8 mouse cellular contexts compared by ENCODE assay signal in the genomic region with DNA sequence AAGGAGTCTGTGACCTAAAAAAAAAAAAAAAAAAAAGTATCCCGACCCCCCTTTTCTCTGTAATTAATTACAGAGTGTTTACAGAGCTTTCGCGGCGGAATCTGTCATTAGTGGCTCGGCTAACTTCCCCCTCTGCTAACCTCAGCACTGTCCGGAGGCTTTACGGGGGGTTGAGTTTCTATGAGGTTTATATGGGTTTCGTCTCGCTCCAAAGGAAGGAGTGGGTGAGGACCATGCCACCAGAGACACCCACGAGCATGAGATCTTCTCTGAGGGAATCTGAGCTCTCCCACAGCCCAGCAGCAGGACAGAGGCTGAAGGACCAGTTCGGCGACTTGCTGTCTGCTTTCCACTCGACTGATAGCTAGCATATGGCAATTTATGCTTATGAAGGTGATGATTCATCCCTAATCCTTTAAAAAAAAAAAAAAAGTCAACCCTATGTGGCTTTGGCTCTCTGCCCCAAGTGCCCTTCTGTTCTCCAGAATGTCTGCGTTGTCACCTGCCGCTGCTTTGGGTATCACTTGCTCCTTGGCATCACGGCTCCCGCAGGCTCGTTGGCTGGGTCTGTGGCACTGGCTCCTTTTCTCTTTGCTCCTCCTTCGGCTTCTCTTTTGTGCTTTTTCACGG. TPM values are rescaled to one million over a fixed set of nuclear protein-coding genes. Genes with fewer than 3 reads are reported as not detected.
DNase-seq lines count a peak whose midpoint lies in the region; ATAC-seq and TF ChIP-seq lines count a peak whose summit lies in the region.

No protein-coding gene starts in this region.

- H3K9me3 ChIP-seq in midbrain, embryonic 13.5 days = no peaks in the 10 kb centered on the region
- no peaks in the 10 kb centered on the region for H3K9me3 ChIP-seq in midbrain, embryonic 10.5 days (replicated peaks)
- no peaks in the 10 kb centered on the region for H3K9me3 ChIP-seq in embryonic facial prominence, embryonic 13.5 days

- TF ChIP-seq POLR2A in brain, embryonic 14.5 days (IDR thresholded peaks at IDR 0.05; ENCODE audit: borderline replicate concordance, extremely low read depth, insufficient read depth, insufficient read length, poor library complexity, severe bottlenecking) = no peak

- H3K36me3 ChIP-seq in midbrain, embryonic 13.5 days = no peaks in the 10 kb centered on the region
- no peaks in the 10 kb centered on the region for H3K36me3 ChIP-seq in midbrain, embryonic 10.5 days
- no peaks in the 10 kb centered on the region for H3K36me3 ChIP-seq in embryonic facial prominence, embryonic 13.5 days

- no peak for DNase-seq in midbrain, embryonic 10.5 days (ENCODE audit: low spot score)
- DNase-seq in brain, embryonic 14.5 days (ENCODE audit: low read depth) = peak; percentile 79
- peak; percentile 4 to 18 for DNase-seq in left cerebral cortex, adult 8-10 months (ENCODE audit: low spot score in 2 of 2)
- DNase-seq in T-cell, adult 2 months (ENCODE audit: low spot score) = no peak
- DNase-seq in Muller cell, postnatal 12 days (ENCODE audit: inconsistent ontology term) = no peak

- H3K4me2 ChIP-seq in midbrain, embryonic 13.5 days (replicated peaks) = peak overlapping the region; percentile 22; the same call in 1 of the 2 replicates
- H3K4me2 ChIP-seq in embryonic facial prominence, embryonic 13.5 days = peak overlapping the region; percentile 48

- TF ChIP-seq CTCF in brain, embryonic 14.5 days (IDR thresholded peaks at IDR 0.05; ENCODE audit: borderline replicate concordance, extremely low read depth, insufficient read depth, insufficient read length) = no peak

- H3K27ac ChIP-seq in midbrain, embryonic 13.5 days = no peak overlapping the region
- no peak overlapping the region for H3K27ac ChIP-seq in midbrain, embryonic 10.5 days (replicated peaks)
- no peak overlapping the region for H3K27ac ChIP-seq in embryonic facial prominence, embryonic 13.5 days

- H3K4me1 ChIP-seq in midbrain, embryonic 13.5 days (replicated peaks) = no peaks in the 10 kb centered on the region
- H3K4me1 ChIP-seq in midbrain, embryonic 10.5 days = peaks cover 9% of the 10 kb centered on the region
- peaks cover 15% of the 10 kb centered on the region for H3K4me1 ChIP-seq in embryonic facial prominence, embryonic 13.5 days

- peaks cover 10% of the 10 kb centered on the region for H3K27me3 ChIP-seq in midbrain, embryonic 13.5 days
- peaks cover 24% of the 10 kb centered on the region for H3K27me3 ChIP-seq in midbrain, embryonic 10.5 days (ENCODE audit: low read depth, poor library complexity, severe bottlenecking)
- H3K27me3 ChIP-seq in embryonic facial prominence, embryonic 13.5 days = peaks cover 8% of the 10 kb centered on the region

- 46% methylated on average over 20 of the region's 20 CpGs for WGBS in midbrain, embryonic 13.5 days
- 39% methylated on average over 20 of the region's 20 CpGs for WGBS in midbrain, embryonic 10.5 days
- 7% methylated on average over 20 of the region's 20 CpGs for whole genome bisulfite sequencing in embryonic facial prominence, embryonic 13.5 days

- no peak overlapping the region for H3K9ac ChIP-seq in midbrain, embryonic 13.5 days (replicated peaks)
- no peak overlapping the region for H3K9ac ChIP-seq in embryonic facial prominence, embryonic 13.5 days

- H3K4me3 ChIP-seq in midbrain, embryonic 13.5 days (replicated peaks) = no peak overlapping the region
- no peak overlapping the region; the same call in 1 of the 2 replicates for H3K4me3 ChIP-seq in midbrain, embryonic 10.5 days
- H3K4me3 ChIP-seq in embryonic facial prominence, embryonic 13.5 days = peak overlapping the region; percentile 5; the same call in 1 of the 2 replicates

- ATAC-seq in midbrain, embryonic 13.5 days = no peak
- ATAC-seq in embryonic facial prominence, embryonic 13.5 days (ENCODE audit: insufficient number of reproducible peaks, insufficient read depth, low FRiP score, low TSS enrichment, low read depth) = no peak
- 0 out of 2 replicates have a peak, but pooled peaks have one; percentile 22 for ATAC-seq in monocyte, adult 5-6 weeks (replicated peaks; ENCODE audit: insufficient number of reproducible peaks, low FRiP score, low TSS enrichment, poor library complexity, severe bottlenecking)

RNA-seq across cellular contexts. Expression of a gene that starts 55.8 kb away (rescaled TPM):
- 53.7 and 54.5 TPM in 2 replicates for polyA plus RNA-seq in midbrain, embryonic 13.5 days (2015; fragmentation: Nextera tagmentation; extraction: Ambion mirVana)
- 63.8 and 73.3 TPM in 2 replicates for polyA plus RNA-seq in midbrain, embryonic 10.5 days (2016; fragmentation: Nextera tagmentation; extraction: Ambion mirVana)
- 31.6 and 52.9 TPM in 2 replicates for polyA plus RNA-seq in brain, embryonic 14.5 days (2012; rRNA removed)
- polyA plus RNA-seq in embryonic facial prominence, embryonic 13.5 days (2015; fragmentation: Nextera tagmentation; extraction: Ambion mirVana) = 34.6 and 36.6 TPM in 2 replicates
- 10 to 100 TPM; 29.5 to 37.8 (median 33.3) TPM for total RNA-seq in left cerebral cortex, adult 8-10 months (2022)
- total RNA-seq in monocyte, adult 5-6 weeks (2017) = 77.6 to 103 TPM (median 102 TPM) in 3 replicates

Comparison
In these comparisons a context has a peak if more than half of its experiments do, and no peak if none do; other contexts are left out.
1. DNase-seq: peak in brain, embryonic 14.5 days (single experiment) and left cerebral cortex, adult 8-10 months (2 of 2); none in midbrain, embryonic 10.5 days (single experiment), T-cell, adult 2 months (single experiment) and Muller cell, postnatal 12 days (single experiment).